Mouse (Mus musculus) ES-E14 (cell line): ENCODE measurements at regions not wholly inside any gene's neighbourhood (a gene's known extent, or its start where the extent isn't known, plus 50 kb on each side); places are given as distances from the start of the nearest gene placed in this dataset.

Source experiments
- HCFC1 ChIP-seq: IDR thresholded peaks from 2 replicates; pipeline ENCODE4 v1.6.1; 2012; ENCODE audit warnings: low read length, inconsistent platforms, borderline replicate concordance; ENCODE audit not compliant: insufficient read depth
- ZNF384 ChIP-seq: IDR thresholded peaks from 2 replicates; pipeline ENCODE4 v1.6.1; 2012; ENCODE audit warnings: low read depth, low read length, inconsistent platforms

DNA sequence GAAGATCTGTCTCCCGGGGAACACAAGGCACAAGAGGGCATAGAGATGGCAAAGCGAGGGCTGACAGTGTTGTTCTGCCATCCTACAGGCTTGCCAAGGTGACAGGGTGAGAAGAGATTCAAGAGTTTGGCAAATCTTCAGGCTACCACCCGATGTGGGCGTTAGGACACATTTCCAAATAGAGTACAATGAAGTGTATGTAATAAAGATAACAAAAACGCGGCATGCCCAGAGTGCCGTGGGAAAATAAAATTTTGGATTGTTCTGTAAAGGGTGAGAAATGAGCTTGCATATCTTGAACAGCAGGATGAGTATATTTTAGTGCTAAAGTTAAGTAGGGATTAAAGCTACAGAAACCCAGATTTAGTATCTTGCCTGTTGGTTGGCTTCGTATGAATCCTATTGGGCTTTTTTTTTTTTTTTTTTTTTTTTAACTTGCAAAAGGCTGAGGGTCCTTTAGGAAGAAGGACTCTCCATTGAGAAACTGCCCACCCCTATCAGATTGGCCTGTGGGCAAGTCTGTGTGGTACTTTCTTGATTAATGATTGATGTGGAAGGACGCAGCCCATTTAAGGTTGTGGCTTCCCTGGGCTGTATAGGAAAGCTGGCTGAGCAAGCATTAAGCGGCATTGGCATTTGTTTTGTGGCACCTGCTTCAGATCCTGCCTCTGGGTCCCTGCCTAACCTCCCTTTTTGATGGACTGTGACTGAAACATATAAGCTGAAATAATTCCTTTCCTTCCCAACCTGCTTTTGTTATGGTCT lies 131.7 kb upstream of the Marcks start:
- TF ChIP-seq HCFC1 (no peak), ZNF384 (no peak)
